Mouse (Mus musculus): ENCODE data around the gene B4galt5. TPM values are rescaled to one million over a fixed set of nuclear protein-coding genes. Genes with fewer than 3 reads are reported as not detected.

B4galt5 gene
- polyA plus RNA-seq, 2 experiments: 2.3 TPM

DNA sequence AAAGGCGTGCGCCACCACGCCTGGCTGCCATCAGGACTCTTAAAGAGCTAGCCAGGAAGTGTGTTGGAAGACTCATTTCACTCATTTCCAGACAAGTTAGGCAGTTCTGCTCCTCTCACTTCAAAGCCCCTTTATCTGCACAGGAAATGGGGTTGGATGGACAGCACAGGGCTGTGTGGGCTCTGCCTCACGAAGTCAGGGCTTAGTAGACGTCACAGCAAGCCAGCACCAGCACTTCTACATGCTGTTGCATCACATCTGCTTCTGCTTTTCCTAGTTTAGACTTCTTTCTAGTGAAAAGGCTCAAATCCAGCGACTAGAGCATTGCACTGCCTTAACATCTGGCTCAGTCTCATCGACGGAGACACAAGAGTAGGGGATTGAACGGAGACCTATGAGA, 13.9 kb downstream of the B4galt5 start:
- Histone ChIP-seq H3K27me3 (ENCODE audit: control insufficient read depth, insufficient read depth, low read length) (no peaks in the 10 kb centered on the region), H3K4me1 (replicated peaks; ENCODE audit: control insufficient read depth in 2 of 2, insufficient read depth in 2 of 2, low read length in 1 of 2) (peaks cover 35 to 58% of the 10 kb centered on the region in 2 experiments), H3K36me3 (replicated peaks; ENCODE audit: control insufficient read depth, insufficient read depth, low read depth) (no peaks in the 10 kb centered on the region), H3K9ac (replicated peaks) (no peak overlapping the region), H3K9me3 (ENCODE audit: control insufficient read depth, low read length) (no peaks in the 10 kb centered on the region), H3K4me3 (ENCODE audit: insufficient read depth in 1 of 2, low read depth in 2 of 2, low read length in 2 of 2) (no peak overlapping the region), H3K4me2 (ENCODE audit: low read depth) (no peak overlapping the region), H3K27ac (no peak overlapping the region)
- no peak for ATAC-seq (ENCODE audit: insufficient read depth)
- TF ChIP-seq CTCF (IDR thresholded peaks at IDR 0.05; ENCODE audit: low read depth): no peak
- 32% methylated on average over 9 of the region's 9 CpGs for WGBS (ENCODE audit: insufficient replicate concordance)
- DNase-seq (ENCODE audit: low read depth in 3 of 3, low spot score in 3 of 3): no peak

GRCm38 (mm10) chr2:167334312-167334711, 14.7 kb downstream of the B4galt5 start:
- TF ChIP-seq CTCF (IDR thresholded peaks at IDR 0.05; ENCODE audit: low read depth) (no peak), EP300 (IDR thresholded peaks at IDR 0.05; ENCODE audit: low read depth) (no peak)
- H3K9ac ChIP-seq (replicated peaks): no peak overlapping the region
- H3K4me2 ChIP-seq (ENCODE audit: low read depth): no peak overlapping the region
- H3K4me1 ChIP-seq (replicated peaks; ENCODE audit: control insufficient read depth in 2 of 2, insufficient read depth in 2 of 2, low read length in 1 of 2): peaks cover 35 to 58% of the 10 kb centered on the region in 2 experiments
- no peaks in the 10 kb centered on the region for H3K36me3 ChIP-seq (replicated peaks; ENCODE audit: control insufficient read depth, insufficient read depth, low read depth)
- H3K4me3 ChIP-seq (ENCODE audit: insufficient read depth in 1 of 2, low read depth in 2 of 2, low read length in 2 of 2): no peak overlapping the region
- no peak for DNase-seq (ENCODE audit: low read depth in 3 of 3, low spot score in 3 of 3)
- H3K9me3 ChIP-seq (ENCODE audit: control insufficient read depth, low read length): no peaks in the 10 kb centered on the region
- 71% methylated on average over 4 of the region's 4 CpGs for WGBS (ENCODE audit: insufficient replicate concordance)
- H3K27ac ChIP-seq: no peak overlapping the region
- H3K27me3 ChIP-seq (ENCODE audit: control insufficient read depth, insufficient read depth, low read length): no peaks in the 10 kb centered on the region
- ATAC-seq (ENCODE audit: insufficient read depth): no peak

- TF ChIP-seq EP300 (IDR thresholded peaks at IDR 0.05; ENCODE audit: low read depth) (no peak), CTCF (IDR thresholded peaks at IDR 0.05; ENCODE audit: low read depth) (no peak)
- Histone ChIP-seq H3K4me2 (ENCODE audit: low read depth) (no peak overlapping the region), H3K27ac (no peak overlapping the region), H3K9ac (replicated peaks) (no peak overlapping the region), H3K9me3 (ENCODE audit: control insufficient read depth, low read length) (no peaks in the 10 kb centered on the region), H3K4me3 (ENCODE audit: insufficient read depth in 1 of 2, low read depth in 2 of 2, low read length in 2 of 2) (no peak overlapping the region), H3K4me1 (replicated peaks; ENCODE audit: control insufficient read depth in 2 of 2, insufficient read depth in 2 of 2, low read length in 1 of 2) (peaks cover 33 to 54% of the 10 kb centered on the region in 2 experiments), H3K36me3 (replicated peaks; ENCODE audit: control insufficient read depth, insufficient read depth, low read depth) (no peaks in the 10 kb centered on the region), H3K27me3 (ENCODE audit: control insufficient read depth, insufficient read depth, low read length) (no peaks in the 10 kb centered on the region)
- WGBS (ENCODE audit: insufficient replicate concordance): 79% methylated on average over 6 of the region's 6 CpGs
- no peak for ATAC-seq (ENCODE audit: insufficient read depth)
- DNase-seq (ENCODE audit: low read depth in 3 of 3, low spot score in 3 of 3): no peak
Observed at GRCm38 (mm10) chr2:167333450-167333849, 15.5 kb downstream of the B4galt5 start.

DNA sequence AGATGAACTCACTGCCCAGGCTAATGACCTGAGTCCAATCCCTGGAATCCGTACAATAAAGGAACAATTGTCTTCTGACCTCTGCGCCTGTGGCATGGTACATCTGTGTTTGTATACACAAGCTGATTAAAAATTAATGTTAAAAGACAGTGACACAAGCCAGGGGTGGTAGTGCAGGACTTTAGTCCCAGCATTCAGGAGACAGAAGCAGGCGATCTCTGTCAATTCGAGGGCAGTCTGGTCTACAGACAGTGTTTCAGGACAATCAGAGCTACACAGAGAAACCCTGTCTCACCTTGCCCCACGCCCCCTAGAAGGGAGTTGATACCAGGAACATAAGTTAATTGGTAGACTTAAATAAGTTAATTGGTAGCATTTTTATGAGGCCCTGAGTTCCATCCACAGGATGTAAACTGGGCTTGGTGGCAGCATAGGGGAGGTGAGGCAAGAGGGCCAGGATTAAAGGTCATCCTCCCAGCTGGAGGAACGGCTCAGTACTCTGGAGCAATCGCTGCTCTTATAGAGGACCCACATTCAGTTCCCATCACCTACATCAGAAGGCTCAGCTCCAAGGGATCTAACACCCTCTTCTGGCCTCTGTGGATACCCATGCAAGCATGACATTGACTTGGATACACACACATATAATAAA, 16.5 kb downstream of the B4galt5 start:
- Histone ChIP-seq H3K4me1 (replicated peaks; ENCODE audit: control insufficient read depth in 2 of 2, insufficient read depth in 2 of 2, low read length in 1 of 2) (peaks cover 23 to 44% of the 10 kb centered on the region in 2 experiments), H3K27me3 (ENCODE audit: control insufficient read depth, insufficient read depth, low read length) (no peaks in the 10 kb centered on the region), H3K4me3 (ENCODE audit: insufficient read depth in 1 of 2, low read depth in 2 of 2, low read length in 2 of 2) (no peak overlapping the region), H3K27ac (no peak overlapping the region), H3K4me2 (ENCODE audit: low read depth) (no peak overlapping the region), H3K9ac (replicated peaks) (no peak overlapping the region), H3K9me3 (ENCODE audit: control insufficient read depth, low read length) (no peaks in the 10 kb centered on the region), H3K36me3 (replicated peaks; ENCODE audit: control insufficient read depth, insufficient read depth, low read depth) (no peaks in the 10 kb centered on the region)
- ATAC-seq (ENCODE audit: insufficient read depth) (0 out of 2 replicates have a peak, but pooled peaks have one; percentile 19), DNase-seq (ENCODE audit: low read depth in 3 of 3, low spot score in 3 of 3) (no peak)
- TF ChIP-seq CTCF (IDR thresholded peaks at IDR 0.05; ENCODE audit: low read depth) (no peak), EP300 (IDR thresholded peaks at IDR 0.05; ENCODE audit: low read depth) (no peak)
- whole genome bisulfite sequencing (ENCODE audit: insufficient replicate concordance): 64% methylated on average over 7 of the region's 7 CpGs

DNA sequence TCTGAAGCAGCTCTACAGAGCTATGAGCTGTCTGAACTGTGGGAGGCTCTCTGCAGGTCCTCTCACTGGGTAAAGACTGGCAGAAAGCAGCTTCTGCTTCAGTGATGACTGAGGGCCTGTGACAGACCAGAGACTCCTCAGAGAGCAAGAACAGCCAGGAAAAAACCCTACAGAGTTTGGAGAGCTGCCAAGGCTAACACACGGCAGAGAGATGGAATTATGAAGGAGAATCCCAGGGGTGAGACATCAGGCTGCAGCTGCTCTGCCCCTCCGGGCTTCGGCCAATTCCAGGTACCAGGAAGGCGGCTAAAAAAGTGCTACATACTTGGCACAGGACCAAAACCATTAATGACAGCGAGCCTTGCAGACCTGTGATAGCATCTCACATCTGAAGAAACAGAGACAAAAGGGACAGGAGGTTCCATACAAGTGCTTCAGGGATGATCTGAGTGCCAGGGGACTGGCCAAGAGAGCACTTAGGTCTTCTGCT, 17.5 kb downstream of the B4galt5 start:
- no peak for DNase-seq (ENCODE audit: low read depth in 3 of 3, low spot score in 3 of 3)
- H3K4me1 ChIP-seq (replicated peaks; ENCODE audit: control insufficient read depth in 2 of 2, insufficient read depth in 2 of 2, low read length in 1 of 2): peaks cover 14 to 34% of the 10 kb centered on the region in 2 experiments

More for the DNA sequence above, 17.5 kb downstream of the B4galt5 start:
- Histone ChIP-seq H3K4me3 (ENCODE audit: insufficient read depth in 1 of 2, low read depth in 2 of 2, low read length in 2 of 2) (no peak overlapping the region), H3K4me2 (ENCODE audit: low read depth) (no peak overlapping the region), H3K27me3 (ENCODE audit: control insufficient read depth, insufficient read depth, low read length) (no peaks in the 10 kb centered on the region), H3K27ac (no peak overlapping the region), H3K36me3 (replicated peaks; ENCODE audit: control insufficient read depth, insufficient read depth, low read depth) (no peaks in the 10 kb centered on the region), H3K9ac (replicated peaks) (no peak overlapping the region), H3K9me3 (ENCODE audit: control insufficient read depth, low read length) (no peaks in the 10 kb centered on the region)
- 55% methylated on average over 5 of the region's 5 CpGs for WGBS (ENCODE audit: insufficient replicate concordance)
- TF ChIP-seq EP300 (IDR thresholded peaks at IDR 0.05; ENCODE audit: low read depth) (no peak), CTCF (IDR thresholded peaks at IDR 0.05; ENCODE audit: low read depth) (no peak)
- no peak for ATAC-seq (ENCODE audit: insufficient read depth)
